Mouse (Mus musculus): ENCODE data around the gene Mex3d. TPM values are rescaled to one million over a fixed set of nuclear protein-coding genes. Genes with fewer than 3 reads are reported as not detected.
A peak's percentile ranks its signal among the peaks of the same experiment; 100 is the strongest.
"Not testable (repeated sequence)": the region's sequence is repeated elsewhere in the genome, so short reads cannot be mapped to it uniquely, and the experiment has no call there.

Mex3d gene
- total RNA-seq, 2 experiments from 2014 or later, result 33.6 to 36.6 TPM

GRCm38 (mm10) chr10:80356737-80357136 is 30.7 kb downstream of the Mex3d start:
- no peak for DNase-seq (ENCODE audit: low spot score in 2 of 2)

- DNase-seq (ENCODE audit: low spot score in 2 of 2), result no peak
Measured at GRCm38 (mm10) chr10:80356001-80356682, 31.3 kb downstream of the Mex3d start, which contains the start of gene Plk5. TSS of gene Plk5 (plus strand) at chr10:80356459.

DNA sequence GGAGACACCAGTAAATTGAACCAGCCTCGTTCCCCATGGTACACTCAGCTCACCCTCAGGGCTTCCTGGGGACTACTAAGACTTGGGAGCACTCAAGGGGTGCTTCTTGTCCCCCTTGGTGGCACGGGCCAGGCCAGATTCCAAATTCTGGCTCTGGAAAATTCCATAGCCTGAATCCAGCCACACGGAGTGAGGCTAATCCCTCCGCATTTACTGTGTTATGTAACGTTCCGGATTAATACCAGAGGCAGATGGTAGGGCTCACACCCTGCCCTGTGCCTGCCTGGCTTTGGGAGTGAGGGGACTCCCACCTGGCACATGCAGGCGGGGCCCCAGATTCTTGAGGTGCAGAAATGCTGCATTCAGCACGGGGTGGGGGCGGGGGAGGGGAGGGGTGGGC is 32.0 kb downstream of the Mex3d start:
- no peak for DNase-seq (ENCODE audit: low spot score in 2 of 2)

DNA sequence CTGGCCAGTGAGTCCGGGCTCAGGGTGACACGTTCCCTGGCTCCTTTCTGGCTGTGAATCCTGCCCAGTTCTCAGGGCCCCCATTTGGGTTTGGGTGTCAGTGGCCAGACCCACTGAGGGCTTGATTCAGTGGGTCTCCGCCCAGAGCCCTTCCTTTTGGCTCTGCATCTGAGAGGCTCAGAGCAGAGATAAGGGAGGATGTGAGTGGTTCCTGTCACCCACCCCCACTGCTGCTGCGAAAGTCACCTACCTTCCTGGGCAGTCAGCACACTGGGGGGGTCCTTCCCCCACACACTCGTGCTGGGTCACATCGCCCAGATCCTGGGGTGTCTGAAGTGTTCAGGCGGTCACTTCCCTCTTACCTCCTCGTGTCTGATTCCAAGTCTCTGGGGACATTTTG is 34.7 kb downstream of the Mex3d start:
- no peak for DNase-seq (ENCODE audit: low spot score in 2 of 2)

DNA sequence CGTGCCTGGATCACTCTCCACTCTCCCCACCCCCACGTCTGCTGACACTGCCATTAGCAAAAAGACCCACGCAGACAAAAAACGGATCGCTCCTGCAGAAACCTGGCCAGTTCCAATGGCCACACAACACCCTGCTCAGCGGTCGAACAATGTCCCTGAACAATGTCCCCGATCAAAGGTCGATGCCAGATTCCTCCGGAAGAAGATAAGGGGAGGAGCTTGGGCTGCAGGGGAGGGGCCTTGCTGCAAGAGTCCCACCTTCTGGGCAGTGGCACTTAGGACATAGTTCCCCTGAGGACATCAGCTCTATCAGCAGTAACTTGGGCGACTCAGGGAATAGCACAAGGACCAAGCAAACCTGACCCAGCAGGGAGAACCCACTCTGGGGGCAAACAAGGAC is 35.6 kb downstream of the Mex3d start:
- no peak for DNase-seq (ENCODE audit: low spot score in 2 of 2)

DNA sequence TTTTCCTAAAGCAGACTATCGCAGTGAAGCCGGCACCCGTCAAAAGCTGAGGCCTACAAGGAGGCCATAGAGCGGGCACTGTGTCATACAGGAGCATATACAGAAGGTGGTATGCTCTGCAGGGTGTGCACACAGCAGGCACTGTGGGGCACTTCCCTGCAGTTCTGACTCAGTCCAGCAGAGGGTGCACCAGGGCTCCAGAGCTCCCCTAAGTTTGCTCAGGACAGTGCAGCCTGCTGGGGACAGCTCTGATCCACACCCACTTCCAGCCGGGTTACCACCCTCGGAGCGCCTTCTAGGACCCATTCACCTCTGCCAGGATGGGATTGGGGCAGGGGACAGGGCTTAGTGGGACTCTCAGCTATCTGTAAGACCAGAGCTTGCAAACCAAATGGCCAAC is 37.2 kb downstream of the Mex3d start:
- DNase-seq (ENCODE audit: low spot score in 2 of 2), result peak; percentile 90 to 92

- DNase-seq (ENCODE audit: low spot score in 2 of 2), result no peak
Measured at GRCm38 (mm10) chr10:80348981-80349380, 38.5 kb downstream of the Mex3d start.

DNA sequence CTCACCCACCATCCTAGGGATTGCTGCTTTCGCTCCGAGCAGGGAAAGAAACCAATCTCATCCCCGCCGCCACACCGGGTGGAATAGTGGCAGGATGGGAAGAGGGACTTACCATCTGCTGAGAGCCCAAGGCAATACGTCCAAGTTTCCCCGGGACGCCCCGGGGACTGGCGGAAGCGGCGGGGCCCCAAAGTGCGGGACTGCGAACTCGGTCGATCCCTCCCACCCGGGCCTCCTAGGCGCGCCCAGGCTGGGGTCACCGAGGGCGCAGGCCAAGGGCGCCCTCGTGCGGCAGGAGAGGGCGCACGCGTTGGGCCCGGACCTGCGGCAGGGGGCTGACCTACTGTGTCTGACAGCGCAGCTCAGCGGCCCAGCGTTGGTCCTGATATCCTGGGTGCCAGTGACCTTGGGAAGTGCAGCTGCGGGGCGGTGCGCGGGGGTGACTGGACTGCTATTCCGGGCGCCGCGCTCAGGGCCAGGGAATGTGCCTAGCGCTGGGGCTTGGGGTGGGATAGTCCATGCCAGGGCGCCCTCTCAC is 39.1 kb downstream of the Mex3d start, which contains the start of gene Adamtsl5:
TSS of gene Adamtsl5 (minus strand) at position 169 of the 538 bp plus-strand sequence.
- no peak for DNase-seq (ENCODE audit: low spot score in 2 of 2)

GRCm38 (mm10) chr10:80347514-80347967 is 39.9 kb downstream of the Mex3d start:
- DNase-seq (ENCODE audit: low spot score in 2 of 2), result no peak

GRCm38 (mm10) chr10:80345929-80346328 is 41.5 kb downstream of the Mex3d start:
- DNase-seq (ENCODE audit: low spot score in 2 of 2), result not testable (repeated sequence)

DNA sequence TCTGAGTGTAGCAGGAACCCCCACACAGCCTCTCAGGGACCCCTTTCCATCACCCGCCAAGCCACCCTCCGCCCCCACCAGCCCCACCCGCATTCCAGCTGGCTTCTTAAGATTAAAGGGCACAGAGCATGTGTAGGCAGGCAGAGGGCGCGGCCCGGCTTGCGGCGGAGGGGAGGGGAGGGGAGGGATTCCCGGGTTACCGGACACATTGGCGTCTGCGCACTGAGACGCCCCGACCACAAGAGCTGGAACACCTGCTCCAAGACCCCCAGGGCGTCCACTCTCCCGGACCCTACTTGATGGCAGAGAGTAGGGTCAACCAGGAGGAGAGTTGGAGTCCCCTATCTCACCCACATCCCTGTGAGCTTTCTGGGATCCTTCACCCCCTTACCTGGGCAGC is 42.3 kb downstream of the Mex3d start:
- DNase-seq (ENCODE audit: low spot score in 2 of 2), result no peak

- no peak for DNase-seq (ENCODE audit: low spot score in 2 of 2)
Measured at GRCm38 (mm10) chr10:80344131-80344661, 43.3 kb downstream of the Mex3d start.

GRCm38 (mm10) chr10:80343425-80343895 is 44.0 kb downstream of the Mex3d start:
- no peak for DNase-seq (ENCODE audit: low spot score in 2 of 2)

DNA sequence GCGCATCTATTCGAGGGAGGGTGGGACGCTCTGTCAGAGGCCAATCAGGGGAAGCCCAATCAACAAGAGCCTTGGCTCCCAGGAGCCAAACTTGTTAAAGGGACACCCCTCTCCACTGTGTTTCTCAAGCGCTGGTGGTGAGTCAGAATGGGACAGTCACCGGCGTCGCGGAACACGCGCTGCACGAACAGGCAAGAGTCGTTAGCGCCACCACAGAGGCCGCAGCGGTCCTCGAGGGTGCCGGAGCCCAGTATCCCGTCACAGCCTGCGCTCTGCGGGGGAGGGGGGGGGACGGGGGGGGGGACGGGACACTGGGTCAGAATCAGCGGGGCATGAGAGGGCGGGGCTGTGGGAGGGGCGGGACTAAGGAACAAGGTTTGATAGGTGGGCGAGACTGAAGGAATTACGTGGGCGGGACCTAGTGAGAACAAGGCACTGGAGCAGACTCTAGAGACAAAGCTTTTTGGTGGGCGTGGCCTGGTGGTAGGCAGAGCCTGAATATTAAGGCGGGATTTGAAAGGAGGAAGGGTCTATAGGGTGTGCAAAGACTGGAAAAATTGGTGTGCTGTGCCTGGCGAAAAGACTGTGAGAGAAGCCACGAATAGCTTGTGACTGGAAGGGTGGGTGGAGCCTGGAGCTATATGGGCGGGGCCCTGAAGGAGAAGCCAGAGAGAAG is 44.6 kb downstream of the Mex3d start:
- DNase-seq (ENCODE audit: low spot score in 2 of 2), result peak in 1 of 2 experiments; percentile 52

GRCm38 (mm10) chr10:80342305-80342748 is 45.1 kb downstream of the Mex3d start:
- no peak for DNase-seq (ENCODE audit: low spot score in 2 of 2)

- DNase-seq (ENCODE audit: low spot score in 2 of 2), result no peak
Measured at GRCm38 (mm10) chr10:80341491-80342304, 45.8 kb downstream of the Mex3d start.

- no peak for DNase-seq (ENCODE audit: low spot score in 2 of 2)
Measured at GRCm38 (mm10) chr10:80341026-80341425, 46.4 kb downstream of the Mex3d start.

DNA sequence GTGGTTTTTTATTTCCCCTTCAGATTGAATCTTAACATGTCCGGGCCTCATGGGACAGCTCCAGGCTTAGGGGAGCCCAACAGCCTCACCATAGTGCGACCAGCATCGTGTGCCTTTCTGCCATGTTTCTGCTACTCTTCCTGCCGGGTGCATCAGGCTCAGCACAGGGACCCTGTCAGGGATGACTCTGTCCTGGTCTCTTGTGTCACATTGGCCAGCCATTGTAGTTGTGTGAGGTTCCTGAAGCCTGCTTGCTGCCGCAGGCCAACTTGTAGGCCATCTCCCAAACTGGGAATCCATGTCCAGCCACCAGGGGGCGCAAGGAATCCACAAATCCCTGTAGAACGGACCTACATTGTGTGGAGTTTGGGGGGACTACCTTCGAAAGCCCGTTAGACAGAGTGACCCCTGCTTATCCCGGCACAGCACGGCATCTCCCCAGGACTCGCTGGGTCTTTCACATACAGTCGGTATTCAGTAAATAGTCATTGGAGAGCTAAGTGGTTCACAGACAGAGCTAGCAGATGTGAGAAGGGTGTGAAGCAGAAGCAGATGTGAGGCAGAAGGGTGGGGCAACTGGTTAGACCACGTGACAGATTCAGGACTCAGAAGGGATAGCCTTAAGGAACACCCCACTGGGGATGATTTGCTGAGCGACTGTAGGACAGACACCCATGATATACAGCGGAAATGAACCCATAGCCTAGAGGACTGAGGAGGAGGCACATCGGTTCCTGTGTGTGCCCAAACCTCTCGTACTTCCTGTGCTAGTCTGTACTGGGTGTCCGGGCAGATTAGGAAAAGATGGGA is 47.3 kb downstream of the Mex3d start:
- DNase-seq (ENCODE audit: low spot score in 2 of 2), result peak; percentile 92 to 93

GRCm38 (mm10) chr10:80336263-80336662 is 51.2 kb downstream of the Mex3d start:
- no peak for DNase-seq (ENCODE audit: low spot score in 2 of 2)

GRCm38 (mm10) chr10:80332525-80332989 is 54.9 kb downstream of the Mex3d start:
- no peak for DNase-seq (ENCODE audit: low spot score in 2 of 2)

Measured in layer of hippocampus, postnatal 10 days (tissue).